Mouse (Mus musculus) spleen, adult 18-20 months (tissue): ENCODE data around the gene Lhx9.
A peak's percentile ranks its signal among the peaks of the same experiment; 100 is the strongest.

Experiments used
- DNase-seq, 2 experiments: peaks; one replicate each; pipeline ENCODE4 v3.0.0; 2022; ENCODE audit warnings: mixed read lengths in 2 of 2

Gene Lhx9

DNA sequence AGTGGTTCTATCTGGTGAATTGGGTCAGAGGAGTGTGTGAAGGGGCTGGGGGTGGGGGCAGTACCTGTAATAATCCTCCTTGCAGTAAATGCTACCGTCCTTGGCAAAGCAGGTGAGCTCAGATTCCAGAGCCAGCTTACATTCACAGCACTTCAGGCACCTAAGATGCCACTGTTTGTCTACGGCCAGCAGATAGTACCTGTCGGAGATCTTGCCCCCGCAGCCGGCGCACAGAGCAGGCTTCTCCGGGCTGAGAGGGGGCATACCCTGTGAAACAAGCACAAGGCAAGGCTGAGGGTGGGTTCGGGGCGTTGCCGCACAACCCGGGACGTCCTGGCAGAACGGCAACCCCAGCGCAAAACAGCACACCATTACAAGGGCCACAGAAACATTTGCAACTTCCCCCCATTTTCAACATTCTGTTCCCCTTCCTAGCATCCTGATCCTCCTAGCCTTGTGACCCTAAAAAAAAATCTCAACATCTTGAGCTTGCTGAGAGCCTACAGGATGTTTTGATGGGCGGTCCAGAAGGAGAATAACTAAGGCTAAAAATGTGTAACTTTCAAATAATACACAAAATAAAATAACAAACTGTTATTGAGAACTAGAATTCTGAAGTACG, 8.5 kb downstream of the Lhx9 start:
- no peak for DNase-seq

DNA sequence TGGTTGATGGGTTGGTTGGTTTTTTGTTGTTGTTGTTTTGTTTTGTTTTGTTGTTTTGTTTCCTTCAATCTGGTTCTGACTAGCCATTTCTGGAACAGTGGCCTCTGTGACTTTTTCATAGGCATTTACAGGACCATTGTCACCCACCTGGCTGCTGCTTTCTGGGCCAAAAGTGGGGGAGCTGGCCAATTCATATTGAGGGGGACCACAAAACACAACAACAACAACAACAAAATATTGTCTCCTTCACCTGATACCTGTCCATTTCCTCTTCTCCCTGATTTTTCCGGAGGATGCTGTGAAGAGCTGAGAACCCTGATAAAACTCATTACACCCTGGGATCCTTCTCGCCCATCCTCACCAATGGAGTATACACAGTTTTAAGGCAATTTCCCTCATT, 9.1 kb downstream of the Lhx9 start:
- no peak for DNase-seq

DNA sequence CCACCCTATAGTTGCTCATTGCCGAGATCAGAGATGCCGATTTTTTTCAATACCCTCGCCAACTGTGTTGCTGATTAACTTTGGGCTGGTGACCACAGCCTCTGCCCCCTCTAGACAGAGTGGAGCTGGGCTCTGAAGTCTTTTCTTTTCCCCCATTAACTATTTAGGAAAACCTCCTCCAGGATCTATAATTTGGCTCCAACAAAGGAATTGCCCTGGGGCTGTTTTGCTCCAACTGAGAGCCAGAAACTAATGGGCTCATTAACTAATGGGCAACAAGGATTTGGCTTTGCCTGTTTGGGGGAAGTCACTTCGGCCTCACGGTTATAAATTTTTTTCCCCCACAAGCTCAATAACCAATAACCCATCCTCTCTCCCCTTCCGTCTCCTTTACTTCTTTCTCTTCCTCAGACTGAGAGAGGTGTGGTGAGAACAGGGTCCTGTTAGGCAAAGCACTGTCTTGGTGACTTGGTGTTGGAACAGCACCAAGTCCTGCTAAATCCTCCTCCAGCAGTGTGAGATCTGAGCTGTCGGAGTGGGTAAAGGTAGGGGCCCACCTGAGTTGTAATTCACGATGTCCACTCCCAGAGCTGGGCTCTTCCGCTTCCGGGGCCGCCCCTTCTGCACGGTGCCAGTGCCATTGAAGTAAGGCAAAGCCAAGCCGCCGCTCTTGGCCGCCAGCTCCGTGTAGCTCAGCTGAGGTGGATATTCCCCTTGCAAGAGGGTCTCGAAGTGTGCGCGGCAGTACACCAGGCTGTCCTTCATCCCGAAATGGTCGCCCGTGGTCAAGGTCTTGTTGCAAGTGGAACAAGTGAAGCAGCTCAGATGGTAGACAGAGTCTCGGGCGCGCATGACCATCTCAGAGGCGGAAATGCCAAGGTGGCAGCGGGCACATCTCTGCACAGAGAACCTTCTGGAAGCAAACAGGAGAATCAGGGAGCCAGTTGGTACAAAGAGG, 10.3 kb downstream of the Lhx9 start:
- no peak for DNase-seq

DNA sequence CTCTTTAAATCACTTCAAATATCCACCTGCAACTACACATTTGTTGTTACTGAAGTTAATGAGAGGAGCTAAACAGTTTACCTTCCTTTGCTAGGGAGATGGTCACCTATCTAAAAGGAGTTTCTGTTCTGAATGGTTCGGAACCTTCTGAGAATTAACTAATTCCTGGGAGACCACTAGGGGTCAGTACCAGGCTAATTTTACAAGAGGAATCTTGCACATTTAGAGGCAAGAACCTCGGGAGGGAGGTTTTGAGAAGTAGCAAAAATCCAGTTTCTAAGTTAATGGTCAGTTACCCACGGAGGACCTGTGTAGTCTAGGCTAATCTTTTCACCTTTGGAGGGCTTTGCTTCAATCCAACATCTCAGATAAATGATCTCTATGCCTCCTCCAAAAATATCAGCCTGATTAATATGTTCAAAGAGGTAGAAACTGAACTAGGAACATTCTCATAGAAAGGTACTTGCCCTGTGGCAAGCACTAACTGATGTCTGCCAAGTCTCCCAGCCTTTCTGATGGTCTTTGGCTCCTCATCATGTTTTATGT, 12.9 kb downstream of the Lhx9 start:
- no peak for DNase-seq

DNA sequence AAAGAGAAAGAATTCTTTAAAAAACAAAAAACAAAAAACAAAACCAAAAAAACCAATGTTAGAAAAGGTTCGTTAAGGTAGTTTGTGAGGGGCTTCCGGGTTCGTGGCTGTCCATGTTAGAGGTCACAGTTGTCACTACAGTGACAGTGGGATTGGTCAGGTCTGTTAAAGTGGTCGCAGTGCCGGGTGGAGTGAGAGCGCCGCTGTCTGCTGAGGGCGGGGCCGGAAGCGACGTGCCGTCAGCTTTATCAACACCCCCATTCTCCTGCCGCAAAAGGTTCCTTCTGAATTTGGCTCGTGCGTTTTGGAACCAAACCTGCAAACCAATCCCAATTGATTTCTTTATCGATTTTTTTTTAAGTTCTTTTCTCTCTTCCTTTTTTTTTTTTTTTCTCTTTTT, 17.1 kb downstream of the Lhx9 start:
- no peak for DNase-seq

DNA sequence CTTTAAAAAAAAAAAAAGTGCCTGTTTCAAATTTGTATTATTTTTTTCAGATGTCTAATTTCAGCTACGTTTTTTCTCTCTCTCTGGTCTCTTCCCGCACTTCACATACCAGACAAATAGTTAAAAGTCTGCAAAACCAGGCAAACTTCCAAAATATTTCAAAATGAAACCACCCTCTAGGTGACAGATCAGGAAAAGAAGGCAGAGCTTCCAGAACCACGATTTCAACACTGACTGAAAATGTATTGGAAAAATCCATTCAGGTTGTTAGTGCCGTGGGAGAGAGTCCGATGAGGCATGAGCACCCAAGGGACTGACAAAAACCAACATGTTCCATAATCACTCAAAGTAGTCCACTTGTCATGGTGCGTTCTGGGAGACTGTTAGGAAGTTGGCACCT, 21.5 kb downstream of the Lhx9 start:
- DNase-seq: no peak

- no peak for DNase-seq
These were observed 25.4 kb downstream of the Lhx9 start for GRCm38 (mm10) chr1:138822985-138823322.

DNA sequence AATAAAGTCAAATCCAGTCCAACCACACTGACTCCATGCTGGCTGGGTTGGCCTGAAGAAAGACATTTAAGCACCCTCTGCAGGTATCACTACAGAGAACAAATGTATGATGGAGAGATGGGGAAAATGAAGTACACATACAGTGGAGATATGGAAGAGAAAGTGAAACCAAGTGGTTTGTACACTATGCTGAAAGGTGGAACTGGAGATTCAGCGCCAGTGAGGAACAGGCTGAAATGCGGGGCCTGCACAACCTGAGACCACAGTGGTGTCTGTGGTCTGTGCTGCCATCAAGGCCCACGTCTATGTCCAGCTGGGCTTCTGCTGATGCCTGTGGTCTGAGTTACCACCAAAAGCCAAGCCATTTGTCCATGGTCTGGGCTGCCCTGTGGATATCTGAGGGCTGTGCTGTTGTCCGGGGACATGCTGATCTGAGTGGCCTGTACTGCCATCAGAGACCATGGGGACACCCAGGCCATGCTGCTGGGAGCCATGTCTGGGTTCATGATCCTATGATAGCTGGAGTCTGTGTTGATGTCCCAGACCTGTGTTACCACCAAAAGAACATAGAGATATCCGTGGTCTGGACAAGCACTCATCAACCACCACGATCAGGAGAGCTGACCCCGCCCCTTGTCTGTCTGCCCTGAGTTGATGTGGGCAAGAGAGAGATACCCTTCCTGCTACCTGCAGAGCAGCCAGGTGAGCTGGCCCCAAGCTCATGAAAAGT, 26.0 kb downstream of the Lhx9 start:
- DNase-seq: no peak

DNA sequence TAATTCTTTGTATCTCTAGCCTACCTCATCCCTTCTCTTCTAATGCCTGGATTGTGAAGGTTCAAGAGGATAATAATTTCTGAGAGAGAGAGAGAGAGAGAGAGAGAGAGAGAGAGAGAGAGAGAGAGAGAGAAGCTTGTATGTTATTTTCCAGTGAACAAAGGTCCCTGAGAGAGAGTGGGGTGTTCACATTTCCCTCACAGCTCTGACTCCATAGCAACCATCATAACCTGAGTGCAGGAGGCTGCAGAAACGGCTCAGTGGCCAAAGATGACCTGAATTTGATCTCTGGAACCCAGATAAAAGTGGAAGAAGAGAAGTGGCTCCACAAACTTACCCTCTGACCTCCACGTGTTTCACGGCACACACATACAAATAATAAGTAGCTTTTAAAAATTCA, 46.6 kb downstream of the Lhx9 start:
- DNase-seq: no peak

DNA sequence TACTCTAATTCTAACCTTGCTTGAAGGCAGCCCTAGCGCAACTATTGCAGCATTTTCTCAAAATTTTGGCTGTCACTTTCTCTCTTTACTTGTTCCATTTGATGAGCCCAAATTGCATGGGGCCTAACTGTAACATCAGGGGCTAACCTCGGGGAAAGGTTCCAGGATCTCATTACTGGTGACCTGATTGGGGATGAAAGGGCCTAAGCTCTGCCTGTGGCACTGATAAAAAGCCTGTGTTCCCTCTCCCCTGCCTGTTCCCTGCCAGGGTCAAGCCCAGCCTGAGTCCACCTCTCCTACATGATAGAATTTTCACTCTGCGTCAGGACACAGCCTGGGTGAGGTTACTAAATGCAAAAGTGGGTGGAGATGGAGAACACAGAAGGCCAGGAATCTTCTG, 47.1 kb downstream of the Lhx9 start:
- no peak for DNase-seq

DNA sequence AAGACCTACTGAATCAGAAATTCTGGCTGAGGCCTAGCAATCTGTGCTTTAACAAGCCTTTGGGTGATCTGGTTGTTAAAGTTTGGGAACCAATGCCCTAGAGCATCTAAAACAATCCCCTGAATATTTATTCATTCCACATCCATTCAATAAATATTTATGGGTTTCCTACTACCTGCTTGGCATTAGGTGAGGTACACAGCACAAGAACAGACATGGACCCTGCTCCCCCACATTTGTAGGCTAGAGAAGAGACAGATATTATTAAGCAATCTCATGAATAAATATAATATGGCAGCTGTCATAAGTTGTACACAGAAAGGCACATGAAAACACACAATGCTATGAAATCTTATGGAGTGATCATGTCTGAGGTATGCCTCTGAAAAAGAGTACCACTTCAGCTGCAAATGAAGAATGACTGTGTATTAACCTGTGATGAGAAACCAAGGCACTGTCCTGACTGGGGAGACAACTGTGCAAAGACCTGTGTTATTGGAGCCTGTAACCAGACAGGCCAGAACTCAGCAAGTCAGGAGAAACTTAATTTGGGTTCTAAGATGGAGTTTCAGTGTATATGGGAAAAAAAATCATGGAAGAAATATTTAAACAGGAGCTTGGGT, 48.6 kb downstream of the Lhx9 start:
- no peak for DNase-seq

DNA sequence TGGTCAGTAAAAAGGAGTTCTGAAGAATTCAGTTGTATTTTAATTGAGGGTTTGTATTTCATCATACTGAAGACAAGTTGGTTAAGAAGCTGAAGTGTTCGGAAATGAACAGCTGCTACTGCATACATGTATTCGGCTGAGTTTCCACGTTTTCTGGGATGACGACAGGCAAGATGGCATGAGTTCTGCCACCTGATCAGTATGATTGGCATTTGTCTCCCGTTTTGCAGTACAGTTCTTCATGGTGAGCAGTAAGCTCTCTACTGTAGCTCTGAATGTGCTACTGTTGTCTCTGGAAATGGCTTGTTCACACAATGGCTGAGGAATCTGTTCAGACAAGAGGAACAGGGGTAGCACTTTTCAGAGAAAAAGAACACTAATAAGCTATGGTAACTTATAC, 50.3 kb downstream of the Lhx9 start:
- DNase-seq: no peak

DNA sequence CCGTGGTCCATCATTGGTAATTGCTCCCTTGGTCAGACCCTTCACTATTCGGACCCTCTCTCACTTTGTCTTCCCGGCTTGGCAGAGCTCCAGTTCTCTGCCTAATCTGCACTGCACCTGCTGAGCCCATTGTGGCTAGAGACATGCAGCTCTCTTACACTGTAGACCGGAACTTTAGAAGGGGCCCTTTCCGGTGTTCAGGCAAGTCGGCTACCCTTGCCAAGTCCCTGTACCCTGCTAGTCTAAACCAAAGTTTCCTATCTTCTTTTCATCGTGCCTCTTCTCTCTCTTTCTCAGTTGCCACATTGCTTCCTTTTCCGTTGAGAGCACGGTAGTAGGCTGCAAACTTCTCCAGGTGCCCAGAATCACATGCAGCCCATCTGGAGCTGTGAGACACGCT, 62.5 kb downstream of the Lhx9 start:
- DNase-seq: peak in 1 of 2 experiments; percentile 3

DNA sequence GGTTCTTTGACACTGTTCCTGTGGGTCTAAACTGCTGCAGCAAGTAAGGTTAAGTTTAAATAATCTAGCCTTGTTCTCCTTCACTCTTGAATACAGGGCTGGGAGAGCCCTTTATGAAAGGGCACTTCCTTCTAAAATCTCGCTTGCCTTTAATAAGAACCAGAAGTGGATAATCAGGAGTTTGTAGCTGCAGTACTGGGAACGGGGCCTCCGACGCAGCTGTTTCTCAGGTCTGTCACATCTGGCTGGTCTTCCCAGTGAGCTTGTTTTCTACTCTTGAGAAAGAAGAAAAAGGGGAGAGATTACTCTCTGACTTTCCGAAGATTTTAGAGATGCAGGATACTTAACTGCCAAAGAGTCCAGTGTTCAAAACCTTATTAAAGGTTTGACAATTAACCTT, 64.4 kb downstream of the Lhx9 start:
- no peak for DNase-seq
